ENCODE assay signal across 28 mouse cellular contexts in genomic region chr9:101823896-101824295, GRCm38 (mm10). TPM values are rescaled to one million over a fixed set of nuclear protein-coding genes. Genes with fewer than 3 reads are reported as not detected.
DNase-seq lines count a peak whose midpoint lies in the region; ATAC-seq and TF ChIP-seq lines count a peak whose summit lies in the region.
"Had no signal": no experiment of that assay in that cellular context is flagged by ENCODE, and none has a peak within 500 bp of the region (broad histone marks: within the 10 kb centered on the region; RNA-seq: fewer than 3 reads in every experiment).

No protein-coding gene starts in this region.

- intact Hi-C loops in left cerebral cortex, postnatal 4 days (cut with DNase I), result no loop called here
- intact Hi-C loops in left cerebral cortex, adult 2 months (cut with DNase I), result no loop called here

- 10% methylated on average over 7 of the region's 7 CpGs for WGBS in forebrain, embryonic 14.5 days
- WGBS in forebrain, embryonic 13.5 days, result 13% methylated on average over 7 of the region's 7 CpGs
- 73% methylated on average over 7 of the region's 7 CpGs for WGBS in embryonic facial prominence, embryonic 10.5 days
- 21% methylated on average over 7 of the region's 7 CpGs for WGBS in midbrain, embryonic 16.5 days

- H3K4me2 ChIP-seq in forebrain, embryonic 14.5 days (ENCODE audit: low read length), result no peak overlapping the region
- no peak overlapping the region for H3K4me2 ChIP-seq in forebrain, embryonic 13.5 days
- H3K4me2 ChIP-seq in midbrain, embryonic 16.5 days (ENCODE audit: low read length), result no peak overlapping the region
- H3K4me2 ChIP-seq: embryonic facial prominence, embryonic 15.5 days; lung, embryonic 15.5 days; midbrain, embryonic 12.5 days had no signal

- H3K27ac ChIP-seq in forebrain, embryonic 14.5 days (ENCODE audit: low read depth, low read length), result no peak overlapping the region
- H3K27ac ChIP-seq in forebrain, embryonic 13.5 days, result no peak overlapping the region
- no peak overlapping the region for H3K27ac ChIP-seq in left cerebral cortex, adult 2 months
- H3K27ac ChIP-seq in embryonic facial prominence, embryonic 10.5 days (replicated peaks), result no peak overlapping the region
- H3K27ac ChIP-seq in midbrain, embryonic 16.5 days (ENCODE audit: low read length), result no peak overlapping the region
- H3K27ac ChIP-seq: embryonic facial prominence, embryonic 15.5 days; kidney, postnatal 0 days; liver, embryonic 14.5 days; lung, embryonic 15.5 days; midbrain, embryonic 12.5 days; stomach, postnatal 0 days had no signal

- H3K9ac ChIP-seq in forebrain, embryonic 14.5 days (ENCODE audit: low read length), result no peak overlapping the region
- no peak overlapping the region for H3K9ac ChIP-seq in forebrain, embryonic 13.5 days
- no peak overlapping the region for H3K9ac ChIP-seq in midbrain, embryonic 16.5 days (ENCODE audit: low read depth, low read length)
- H3K9ac ChIP-seq: embryonic facial prominence, embryonic 15.5 days; liver, embryonic 14.5 days; lung, embryonic 15.5 days; midbrain, embryonic 12.5 days had no signal

- H3K4me3 ChIP-seq in forebrain, embryonic 14.5 days (ENCODE audit: low read depth, low read length), result no peak overlapping the region
- H3K4me3 ChIP-seq in forebrain, embryonic 13.5 days, result no peak overlapping the region
- H3K4me3 ChIP-seq in left cerebral cortex, adult 2 months, result no peak overlapping the region
- no peak overlapping the region for H3K4me3 ChIP-seq in embryonic facial prominence, embryonic 10.5 days
- H3K4me3 ChIP-seq in midbrain, embryonic 16.5 days (ENCODE audit: low read depth, low read length), result no peak overlapping the region
- H3K4me3 ChIP-seq: embryonic facial prominence, embryonic 15.5 days; lung, embryonic 15.5 days; midbrain, embryonic 12.5 days had no signal

- ATAC-seq in forebrain, embryonic 14.5 days, result no peak; the same call in 1 of the 2 replicates
- no peak for ATAC-seq in forebrain, embryonic 13.5 days
- 0 out of 2 replicates have a peak, but pooled peaks have one; percentile 45 for ATAC-seq in midbrain, embryonic 16.5 days
- ATAC-seq: intestine, postnatal 0 days; Patski had no signal

- H3K27me3 ChIP-seq in forebrain, embryonic 14.5 days (replicated peaks; ENCODE audit: control insufficient read depth, insufficient read depth, low read length), result no peaks in the 10 kb centered on the region
- peaks cover 8% of the 10 kb centered on the region; the same call in 1 of the 2 replicates for H3K27me3 ChIP-seq in forebrain, embryonic 13.5 days
- peaks cover 4% of the 10 kb centered on the region; the same call in 1 of the 2 replicates for H3K27me3 ChIP-seq in embryonic facial prominence, embryonic 10.5 days (replicated peaks; ENCODE audit: low read depth, poor library complexity, severe bottlenecking)
- H3K27me3 ChIP-seq in midbrain, embryonic 16.5 days (ENCODE audit: control insufficient read depth, insufficient read depth, low read depth, low read length), result no peaks in the 10 kb centered on the region
- H3K27me3 ChIP-seq: embryonic facial prominence, embryonic 15.5 days; lung, embryonic 15.5 days had no signal

- DNase-seq in forebrain, embryonic 14.5 days (ENCODE audit: low spot score), result peak; percentile 69
- peak; percentile 48 for DNase-seq in left cerebral cortex, postnatal 4 days
- no peak for DNase-seq in left cerebral cortex, adult 2 months (ENCODE audit: extremely low spot score in 1 of 2, low spot score in 2 of 2)
- peak; percentile 10 for DNase-seq in embryonic facial prominence, embryonic 10.5 days (ENCODE audit: low spot score)
- no peak for DNase-seq in frontal cortex, adult 2 months (ENCODE audit: extremely low spot score in 1 of 2, low spot score in 1 of 2)
- DNase-seq: adrenal gland, postnatal 36 days; lung, postnatal 4 days; right cerebral cortex, adult 18-20 months had no signal

- H3K4me1 ChIP-seq in forebrain, embryonic 14.5 days (ENCODE audit: control insufficient read depth, insufficient read depth, low read length), result peaks cover 6% of the 10 kb centered on the region; the same call in 1 of the 2 replicates
- H3K4me1 ChIP-seq in forebrain, embryonic 13.5 days, result peaks cover 11% of the 10 kb centered on the region
- no peaks in the 10 kb centered on the region for H3K4me1 ChIP-seq in embryonic facial prominence, embryonic 10.5 days
- H3K4me1 ChIP-seq in midbrain, embryonic 16.5 days (ENCODE audit: control insufficient read depth, insufficient read depth, low read length), result no peaks in the 10 kb centered on the region
- H3K4me1 ChIP-seq: embryonic facial prominence, embryonic 15.5 days; lung, embryonic 15.5 days had no signal

- no peaks in the 10 kb centered on the region for H3K36me3 ChIP-seq in forebrain, embryonic 14.5 days (ENCODE audit: control insufficient read depth, insufficient read depth, low read length)
- no peaks in the 10 kb centered on the region for H3K36me3 ChIP-seq in forebrain, embryonic 13.5 days (ENCODE audit: poor library complexity, severe bottlenecking)
- H3K36me3 ChIP-seq in embryonic facial prominence, embryonic 10.5 days (replicated peaks), result no peaks in the 10 kb centered on the region
- H3K36me3 ChIP-seq in midbrain, embryonic 16.5 days (ENCODE audit: control insufficient read depth, insufficient read depth, low read length), result no peaks in the 10 kb centered on the region
- H3K36me3 ChIP-seq: embryonic facial prominence, embryonic 15.5 days; lung, embryonic 15.5 days; midbrain, embryonic 12.5 days had no signal

- no peaks in the 10 kb centered on the region for H3K9me3 ChIP-seq in forebrain, embryonic 14.5 days (replicated peaks; ENCODE audit: control insufficient read depth, low read length)
- H3K9me3 ChIP-seq in forebrain, embryonic 13.5 days (replicated peaks), result no peaks in the 10 kb centered on the region
- H3K9me3 ChIP-seq in embryonic facial prominence, embryonic 10.5 days, result no peaks in the 10 kb centered on the region
- no peaks in the 10 kb centered on the region for H3K9me3 ChIP-seq in midbrain, embryonic 16.5 days (replicated peaks; ENCODE audit: control insufficient read depth, low read length, poor library complexity, severe bottlenecking)
- H3K9me3 ChIP-seq: embryonic facial prominence, embryonic 15.5 days; lung, embryonic 15.5 days; midbrain, embryonic 12.5 days had no signal

- TF ChIP-seq CTCF in left cerebral cortex, adult 2 months (IDR thresholded peaks at IDR 0.05), result no peak

RNA-seq across cellular contexts. Expression of gene 9630041A04Rik, which starts 37.7 kb away (rescaled TPM):
- polyA plus RNA-seq in forebrain, embryonic 14.5 days (2014; fragmentation: Nextera tagmentation; extraction: Ambion mirVana), result 0.28 TPM in 1 of 2 replicates, not detected in the other
- 0.26 and 0.30 TPM in 2 replicates for polyA plus RNA-seq in forebrain, embryonic 13.5 days (2015; fragmentation: Nextera tagmentation; extraction: Ambion mirVana)
- not detected for total RNA-seq in left cerebral cortex, postnatal 4 days (2021)
- total RNA-seq in left cerebral cortex, adult 2 months (2021), result not detected
- not detected in 2 replicates for polyA plus RNA-seq in embryonic facial prominence, embryonic 10.5 days (2016; fragmentation: Nextera tagmentation; extraction: Ambion mirVana)
- 0.64 and 0.85 TPM in 2 replicates for polyA plus RNA-seq in midbrain, embryonic 16.5 days (2015; fragmentation: Nextera tagmentation; extraction: Ambion mirVana)
- not detected in 2 replicates for polyA plus RNA-seq in frontal cortex, adult 2 months (2012; rRNA removed)
- total RNA-seq: adrenal gland, postnatal 36 days; gastrocnemius, adult 18-20 months; gastrocnemius, postnatal 4 days; hematopoietic stem cell, adult 5-6 weeks; layer of hippocampus, adult 18-20 months; layer of hippocampus, postnatal 25 days; left cerebral cortex, postnatal 14 days; neutrophil, adult 5-6 weeks had no signal
- polyA plus RNA-seq: cerebellum, adult 2 months; embryonic facial prominence, embryonic 15.5 days; heart, embryonic 16.5 days; intestine, postnatal 0 days; kidney, postnatal 0 days; limb, embryonic 14.5 days; liver, embryonic 14.5 days; lung, embryonic 15.5 days; Patski; stomach, postnatal 0 days had no signal

Comparison
In these comparisons a context has a peak if more than half of its experiments do, and no peak if none do; other contexts are left out.
1. DNase-seq: peak in forebrain, embryonic 14.5 days (single experiment), left cerebral cortex, postnatal 4 days (single experiment) and embryonic facial prominence, embryonic 10.5 days (single experiment); none in left cerebral cortex, adult 2 months (0 of 2) and frontal cortex, adult 2 months (0 of 2).